Mouse (Mus musculus) olfactory bulb, adult 2 months (tissue): ENCODE measurements around the gene Sh3rf3. TPM values are rescaled to one million over a fixed set of nuclear protein-coding genes. Genes with fewer than 3 reads are reported as not detected.

Experiments used
- H3K27ac ChIP-seq: fragments of 200-500 bp; 2 replicates; pipeline ENCODE4 v1.5.1; 2012; ENCODE audit warnings: low read depth, low read length; ENCODE audit not compliant: insufficient read depth
- H3K4me1 ChIP-seq: fragments of 200-500 bp; 2 replicates; pipeline ENCODE4 v1.6.1; 2012; ENCODE audit warnings: low read length; ENCODE audit not compliant: control insufficient read depth, insufficient read depth
- H3K4me3 ChIP-seq: fragments of 200-500 bp; 2 replicates; pipeline ENCODE4 v1.5.1; 2012; ENCODE audit warnings: mild to moderate bottlenecking, low read depth, low read length, moderate library complexity; ENCODE audit not compliant: insufficient read depth
- CTCF ChIP-seq: fragments of 200-500 bp; IDR thresholded peaks from 2 replicates; pipeline ENCODE4 v1.5.1; 2012; ENCODE audit warnings: low read depth, mild to moderate bottlenecking, low read length, moderate library complexity; ENCODE audit not compliant: insufficient read depth
- POLR2A ChIP-seq: fragments of 200-500 bp; IDR thresholded peaks from 2 replicates; pipeline ENCODE4 v1.6.1; 2012; ENCODE audit warnings: mild to moderate bottlenecking, low read depth, low read length, moderate library complexity; ENCODE audit not compliant: insufficient read depth
- WGBS: fragments of 180-500 bp; shearing (Covaris S2); methylation state at CpG from one replicate; pipeline ENCODE4 v1.1.7; 2018; 5-methylcytosine and 5-hydroxymethylcytosine counted together
- polyA plus RNA-seq: library from polyadenylated mRNA; stranded (reverse); fragments of >200 nt; gene quantifications from 2 replicates; pipeline ENCODE4 v1.2.4, GENCODE M21; 2012; ENCODE audit warnings: low replicate concordance; ENCODE audit not compliant: missing spikeins, insufficient read depth, insufficient read length

The Sh3rf3 gene
- polyA plus RNA-seq, 1 experiment: not detected

DNA sequence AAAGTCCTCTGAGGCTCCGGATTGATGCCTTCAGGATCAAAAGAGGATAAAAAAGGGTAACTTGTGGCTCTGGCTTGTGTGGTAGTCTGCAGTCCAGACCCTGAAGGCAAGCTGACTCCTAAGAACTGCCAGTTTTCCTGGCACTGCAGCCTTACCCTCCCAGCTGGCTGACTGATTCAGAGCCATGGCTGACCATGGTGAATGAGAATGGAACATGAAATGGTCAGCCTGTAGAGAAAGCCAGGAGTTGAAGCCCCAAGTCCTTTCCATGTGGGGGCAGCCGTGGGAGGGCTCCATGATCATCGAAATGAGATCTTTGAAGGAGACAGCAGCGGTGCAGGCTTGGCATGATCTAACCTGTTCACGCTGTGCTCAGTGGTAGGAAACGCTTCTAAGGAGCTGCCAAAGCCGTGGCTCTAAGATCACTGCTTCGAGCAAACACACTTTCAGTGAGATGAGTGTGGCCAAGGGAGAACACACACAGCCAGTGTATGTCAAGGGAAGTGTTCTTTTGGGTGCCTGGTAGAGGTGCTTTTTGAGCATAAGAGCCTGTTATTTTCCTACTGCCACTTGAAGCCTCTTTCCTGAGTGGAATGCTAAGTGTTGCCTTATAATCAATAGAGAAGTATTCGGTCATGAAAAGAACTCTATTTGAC lies 168.6 kb downstream of the Sh3rf3 start:
- no peak overlapping the region for H3K27ac ChIP-seq
- TF ChIP-seq POLR2A (no peak), CTCF (no peak)
- WGBS: 47% methylated on average over 9 of the region's 9 CpGs

DNA sequence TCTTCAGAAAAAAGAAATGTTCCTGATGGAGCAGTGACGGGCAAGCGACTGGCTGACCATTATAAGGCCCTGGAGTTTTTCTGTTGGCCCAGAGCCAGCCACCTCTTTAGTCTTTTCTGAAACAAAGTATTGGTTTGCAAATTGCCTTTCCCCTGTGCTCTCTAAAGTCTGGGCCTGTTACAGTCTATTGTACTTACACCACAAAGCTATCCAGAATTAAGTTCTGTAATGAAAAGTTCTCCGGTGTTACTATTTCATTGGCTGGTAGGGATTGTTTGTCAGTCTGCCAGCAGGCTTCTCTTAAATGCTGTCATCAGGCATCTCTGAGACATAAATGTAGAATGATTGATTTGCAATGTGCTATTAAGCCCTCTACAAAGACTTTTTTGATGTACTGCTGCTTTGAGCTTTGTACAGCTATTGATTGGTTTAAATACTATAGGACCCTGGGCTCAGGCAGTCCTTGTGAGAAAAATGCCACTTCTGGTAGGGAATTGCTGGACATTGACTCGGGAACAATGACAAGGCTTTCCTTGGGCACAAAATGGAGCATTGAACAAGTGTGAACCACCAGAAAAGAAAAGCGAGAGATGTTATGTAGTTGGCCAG lies 169.5 kb downstream of the Sh3rf3 start:
- no peak overlapping the region for H3K4me3 ChIP-seq
- no peak for TF ChIP-seq POLR2A
- TF ChIP-seq CTCF: no peak
- no peaks in the 10 kb centered on the region for H3K4me1 ChIP-seq
- WGBS: 59% methylated on average over 5 of the region's 5 CpGs
- no peak overlapping the region for H3K27ac ChIP-seq

More for the DNA sequence above, 168.6 kb downstream of the Sh3rf3 start:
- Histone ChIP-seq H3K4me1 (no peaks in the 10 kb centered on the region), H3K4me3 (no peak overlapping the region)

DNA sequence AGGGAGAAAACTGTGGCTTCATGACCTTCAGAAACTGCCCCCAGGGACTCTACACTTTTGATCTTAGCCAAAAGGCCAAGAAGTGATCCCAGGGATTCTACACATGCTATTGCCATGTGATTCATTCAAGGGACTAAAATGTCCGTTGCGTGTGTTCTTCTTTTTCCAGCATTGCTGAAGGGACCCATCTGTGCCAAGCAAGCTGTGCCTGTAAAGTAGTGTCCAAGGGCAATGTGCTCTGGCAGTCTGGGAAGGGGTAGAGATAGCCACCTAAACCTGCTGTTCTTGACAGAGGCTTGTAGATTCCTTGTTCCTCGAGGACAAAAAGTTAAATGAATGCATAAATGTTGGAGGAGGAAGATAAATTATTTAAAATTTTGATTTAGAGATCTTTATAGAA lies 178.5 kb downstream of the Sh3rf3 start:
- no peaks in the 10 kb centered on the region for H3K4me1 ChIP-seq
- WGBS: 83% methylated on average over 3 of the region's 3 CpGs
- TF ChIP-seq POLR2A (no peak), CTCF (no peak)
- H3K4me3 ChIP-seq: no peak overlapping the region
- no peak overlapping the region for H3K27ac ChIP-seq

DNA sequence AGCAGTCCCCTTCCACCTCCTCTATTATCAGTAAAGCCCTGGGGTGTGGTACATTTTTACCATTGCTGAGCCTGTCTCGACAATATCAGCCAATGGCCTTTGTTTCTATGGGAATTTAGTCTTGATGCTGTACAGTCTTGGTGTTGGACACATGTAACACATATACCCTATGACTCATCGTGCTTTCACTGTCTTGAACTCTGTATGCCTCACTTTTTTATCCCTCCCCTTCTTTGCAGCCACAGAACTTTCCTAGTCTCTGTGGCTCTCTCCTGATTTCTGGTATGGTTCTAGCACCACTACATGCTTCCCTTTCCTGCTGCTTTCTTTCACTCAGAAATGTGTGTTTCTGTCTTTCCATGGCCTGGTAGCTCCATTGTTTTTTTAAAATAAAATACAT lies 181.6 kb downstream of the Sh3rf3 start:
- Histone ChIP-seq H3K27ac (no peak overlapping the region), H3K4me3 (no peak overlapping the region), H3K4me1 (no peaks in the 10 kb centered on the region)
- WGBS: 87% methylated on average over 2 of the region's 2 CpGs
- TF ChIP-seq POLR2A: no peak
- TF ChIP-seq CTCF: no peak

DNA sequence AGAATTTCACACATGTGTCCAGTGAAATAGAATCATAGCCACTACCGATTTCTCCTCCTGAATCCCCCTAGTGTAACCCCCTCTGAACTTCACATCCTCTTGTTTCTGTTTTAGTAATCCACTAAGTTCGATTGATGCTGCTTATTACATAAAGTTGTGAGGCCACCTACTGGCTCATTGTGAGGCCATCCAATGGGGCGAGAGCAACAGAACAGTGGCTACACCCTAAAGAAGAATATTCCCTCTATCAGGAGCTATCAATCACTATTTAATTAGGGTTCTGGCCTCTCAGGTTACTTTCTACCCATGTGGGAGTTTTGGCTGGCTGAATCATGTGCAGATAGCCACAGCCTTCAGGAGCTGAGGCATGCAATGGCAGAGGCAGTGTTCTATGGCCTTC lies 182.0 kb downstream of the Sh3rf3 start:
- WGBS: 66% methylated on average over 3 of the region's 3 CpGs
- no peak for TF ChIP-seq POLR2A
- TF ChIP-seq CTCF: no peak

DNA sequence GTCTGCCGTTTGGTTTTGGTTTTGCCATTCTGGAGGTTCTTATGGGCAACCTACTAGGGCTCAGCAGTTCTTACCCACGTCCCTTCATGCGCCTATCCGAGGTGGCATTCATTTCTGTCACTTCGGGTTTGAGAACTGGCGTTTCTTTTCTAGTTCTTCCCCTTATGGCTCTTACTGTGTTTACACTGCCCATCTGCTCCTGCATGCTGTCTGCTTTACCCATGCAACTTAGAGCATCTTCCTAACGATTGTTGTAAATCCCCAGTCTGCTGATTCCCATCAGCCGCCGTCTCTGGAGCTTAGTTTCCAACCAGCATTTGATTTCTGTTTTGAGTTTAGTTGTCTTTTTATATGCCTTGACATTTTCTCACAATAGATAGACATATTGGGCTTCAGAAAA lies 189.2 kb downstream of the Sh3rf3 start:
- 92% methylated on average over 9 of the region's 9 CpGs for WGBS
- Histone ChIP-seq H3K4me1 (no peaks in the 10 kb centered on the region), H3K4me3 (no peak overlapping the region), H3K27ac (no peak overlapping the region)
- no peak for TF ChIP-seq POLR2A
- no peak for TF ChIP-seq CTCF

More for the DNA sequence above, 182.0 kb downstream of the Sh3rf3 start:
- H3K27ac ChIP-seq: no peak overlapping the region
- H3K4me3 ChIP-seq: no peak overlapping the region
- H3K4me1 ChIP-seq: no peaks in the 10 kb centered on the region

GRCm38 (mm10) chr10:59011415-59011814 lies 198.3 kb downstream of the Sh3rf3 start:
- WGBS: 39% methylated on average over 7 of the region's 7 CpGs

DNA sequence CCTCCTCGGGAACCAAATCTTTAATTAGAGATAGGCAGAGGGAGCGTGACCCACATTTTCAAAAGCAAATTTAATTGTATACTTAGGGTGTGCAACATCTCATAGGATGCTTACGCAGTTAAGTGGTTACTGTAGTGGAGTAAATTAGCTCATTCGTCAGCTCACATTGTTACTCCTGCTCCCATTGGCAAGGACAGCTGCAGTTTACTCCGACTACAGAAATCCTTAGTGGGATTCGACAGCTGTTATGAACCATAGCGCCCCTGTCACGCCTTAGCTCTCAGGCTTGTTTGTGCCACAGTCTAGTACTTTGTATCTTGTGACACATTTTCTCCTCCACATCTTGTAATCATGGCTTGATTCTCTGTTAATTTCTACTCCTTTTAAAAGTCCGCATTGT lies 200.5 kb downstream of the Sh3rf3 start:
- H3K4me3 ChIP-seq: no peak overlapping the region
- TF ChIP-seq POLR2A (no peak), CTCF (no peak)
- peaks cover 2% of the 10 kb centered on the region; the same call in 1 of the 2 replicates for H3K4me1 ChIP-seq
- H3K27ac ChIP-seq: no peak overlapping the region
- 60% methylated on average over 9 of the region's 9 CpGs for WGBS

More at GRCm38 (mm10) chr10:59011415-59011814, 198.3 kb downstream of the Sh3rf3 start:
- Histone ChIP-seq H3K4me3 (no peak overlapping the region), H3K27ac (no peak overlapping the region), H3K4me1 (peaks cover 2% of the 10 kb centered on the region; the same call in 1 of the 2 replicates)
- TF ChIP-seq CTCF: no peak
- TF ChIP-seq POLR2A: no peak

DNA sequence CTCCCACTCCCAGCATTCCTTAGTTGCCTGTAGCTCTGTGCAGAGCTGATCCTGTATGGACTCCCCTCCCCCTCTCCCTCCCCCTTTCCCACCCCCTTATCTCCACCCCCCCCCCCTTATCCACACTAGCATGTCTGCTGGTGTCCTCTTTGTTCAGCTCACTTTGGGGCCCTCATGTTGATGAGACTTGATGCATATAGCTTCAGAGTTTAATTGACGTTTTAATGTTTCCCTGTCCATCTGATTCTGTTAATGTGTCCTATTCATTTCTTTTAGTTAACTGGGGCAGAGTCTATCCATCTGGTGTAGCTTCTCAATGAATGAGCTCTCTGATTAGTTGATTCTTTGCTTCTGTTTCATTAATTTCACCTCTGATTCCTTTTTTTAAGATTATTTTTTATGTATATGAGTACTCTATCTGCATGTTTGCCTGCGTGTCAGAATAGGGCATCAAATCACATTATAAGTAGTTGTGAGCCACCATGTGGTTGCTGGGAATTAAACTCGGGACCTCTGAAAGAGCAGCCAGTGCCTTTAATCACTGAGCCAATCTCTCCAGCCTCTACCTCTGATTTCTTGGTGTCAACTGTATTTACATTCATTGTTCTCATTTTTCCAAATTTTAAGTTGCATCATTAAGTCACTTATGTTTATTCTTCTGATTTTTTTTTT lies 206.3 kb downstream of the Sh3rf3 start:
- 45% methylated on average over 3 of the region's 3 CpGs for WGBS
- Histone ChIP-seq H3K27ac (no peak overlapping the region), H3K4me3 (no peak overlapping the region), H3K4me1 (no peaks in the 10 kb centered on the region)
- TF ChIP-seq POLR2A: no peak
- no peak for TF ChIP-seq CTCF
